Mouse (Mus musculus) mouse embryonic stem cell (cell line): Measurements from ENCODE around the gene Myo1h.

Experiments
- in situ Hi-C, 2 experiments: fragments of 300-500 bp; cut with MboI; formaldehyde crosslinking; loops; 1 replicate in 1 of 2; 3 replicates in 1 of 2; pipeline ENCODE4 v1.14.3; 2019 to 2020; ENCODE audit warnings: low sequenced_read_pairs in 2 of 2, low pct_unique_long_range_greater_than_20kb in 1 of 2, mixed read lengths in 1 of 2; ENCODE audit not compliant: unreplicated experiment in 1 of 2

Myo1h gene

DNA sequence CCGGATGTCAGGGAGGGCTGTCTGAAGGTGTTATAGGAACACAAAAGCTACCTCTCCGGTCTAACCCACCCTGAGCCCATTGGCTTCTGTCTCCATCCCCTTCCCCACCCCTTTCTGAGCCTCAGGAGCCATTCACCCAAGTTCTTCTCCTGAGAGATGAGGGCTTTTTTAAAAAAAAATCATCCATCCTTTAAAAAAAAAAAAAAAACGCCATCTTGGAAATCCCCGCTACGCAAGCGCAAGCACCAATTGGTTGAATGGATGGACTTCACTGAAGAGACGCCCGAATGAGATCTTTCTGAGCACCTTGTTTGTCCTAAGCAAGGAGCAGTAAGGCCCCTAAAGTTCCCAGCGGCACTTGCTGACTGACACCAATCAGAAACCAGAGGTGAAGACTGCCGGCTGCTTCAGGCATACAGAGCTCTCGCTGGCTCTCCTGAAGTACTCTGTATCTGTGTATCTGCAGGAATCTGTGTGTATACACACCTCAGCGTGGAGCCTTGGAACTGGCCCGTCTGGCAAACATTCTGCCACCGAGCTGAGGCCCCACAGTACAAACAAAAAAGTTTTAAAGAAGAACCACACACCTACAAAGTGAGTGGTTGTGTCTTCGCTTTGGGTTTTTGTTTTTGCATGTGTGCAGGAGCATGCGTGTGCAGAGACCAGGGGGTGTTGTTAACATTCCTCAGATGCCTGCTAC is 1.9 kb upstream of the Myo1h start:
- in situ Hi-C loops, result no loop called here

DNA sequence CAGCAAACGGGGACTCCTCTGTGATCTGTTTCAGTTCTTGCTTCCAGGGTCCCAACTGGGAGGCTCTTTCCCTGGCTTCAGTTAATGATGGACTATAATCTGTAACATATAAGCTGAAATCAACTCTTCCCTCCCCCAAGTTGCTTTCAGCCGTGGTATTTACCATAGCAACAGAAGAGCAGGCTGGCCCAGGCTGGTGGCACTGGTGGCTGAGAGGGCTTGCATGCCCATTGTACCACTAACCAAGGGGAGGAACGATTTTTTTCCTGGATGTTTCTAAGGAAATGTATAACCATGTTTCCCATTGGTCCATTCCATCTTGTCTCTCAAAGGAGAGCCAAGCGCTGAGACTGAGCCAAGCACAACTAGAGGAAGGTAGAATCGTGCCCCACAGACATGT is 570 bp upstream of the Myo1h start:
- in situ Hi-C loops, result no loop called here

DNA sequence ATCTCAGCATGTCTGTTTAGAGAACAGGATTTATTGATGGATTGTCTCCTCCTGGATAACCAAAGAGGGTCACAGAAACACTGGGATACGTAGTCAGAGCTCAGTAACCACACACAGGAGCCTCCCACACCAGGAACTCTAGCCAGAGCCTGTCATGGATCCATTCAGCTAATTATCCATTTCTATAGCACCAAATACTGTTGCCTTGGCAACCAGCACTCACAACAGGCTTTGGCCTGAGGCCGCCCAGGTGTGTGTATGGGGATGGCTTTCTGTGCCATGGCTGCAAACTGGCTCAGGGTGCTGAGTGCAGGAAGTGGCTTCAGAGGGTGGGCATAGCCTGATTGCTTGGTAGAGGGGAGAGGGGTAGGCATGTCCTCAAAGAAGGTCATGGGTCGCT is 1.0 kb downstream of the Myo1h start:
- in situ Hi-C loops, result no loop called here

DNA sequence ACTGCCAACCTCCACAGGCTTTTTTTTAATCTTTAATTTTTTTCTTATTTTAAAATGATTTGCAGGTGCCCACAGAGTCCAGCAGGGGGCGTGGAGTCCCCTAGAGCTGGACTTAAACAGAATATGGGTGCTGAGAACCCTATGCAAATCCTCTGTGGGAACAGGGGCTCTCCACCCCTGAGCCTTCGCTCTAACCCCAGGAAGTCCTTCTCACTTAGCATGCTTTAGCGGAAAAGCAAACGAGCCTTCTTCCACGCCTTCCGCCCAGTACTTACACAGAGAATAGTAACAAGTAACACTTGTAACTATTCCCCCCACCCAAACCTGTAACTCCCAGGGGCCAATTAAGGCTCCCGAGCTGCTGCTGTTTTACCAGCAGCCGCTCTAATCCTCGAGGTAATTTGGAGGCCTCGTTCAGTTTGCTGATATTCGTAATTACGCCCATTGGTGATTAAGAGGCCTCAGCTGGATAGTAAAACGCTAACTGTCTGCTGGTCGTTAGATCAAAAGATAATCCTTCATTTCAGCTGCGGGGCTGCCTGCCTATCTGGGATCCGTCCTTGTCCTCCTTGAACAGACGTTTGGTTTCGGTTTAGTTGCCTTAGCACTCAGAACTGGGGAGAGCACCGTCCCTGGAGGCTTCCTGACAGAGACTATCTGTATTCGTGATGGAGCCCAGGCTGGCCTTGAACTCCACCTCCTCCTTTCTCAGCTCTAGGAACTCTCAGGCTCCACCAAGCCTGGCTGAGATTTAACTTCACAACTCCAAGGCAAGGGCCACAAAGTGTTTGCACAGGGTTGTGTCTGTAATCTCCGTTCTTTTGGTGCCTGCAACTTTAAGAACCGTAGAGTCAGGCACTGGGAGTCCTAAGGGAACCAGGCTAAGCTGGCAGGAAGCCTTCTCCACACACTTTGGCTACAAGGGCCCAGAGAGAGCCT is 8.0 kb downstream of the Myo1h start:
- in situ Hi-C loops, result no loop called here

DNA sequence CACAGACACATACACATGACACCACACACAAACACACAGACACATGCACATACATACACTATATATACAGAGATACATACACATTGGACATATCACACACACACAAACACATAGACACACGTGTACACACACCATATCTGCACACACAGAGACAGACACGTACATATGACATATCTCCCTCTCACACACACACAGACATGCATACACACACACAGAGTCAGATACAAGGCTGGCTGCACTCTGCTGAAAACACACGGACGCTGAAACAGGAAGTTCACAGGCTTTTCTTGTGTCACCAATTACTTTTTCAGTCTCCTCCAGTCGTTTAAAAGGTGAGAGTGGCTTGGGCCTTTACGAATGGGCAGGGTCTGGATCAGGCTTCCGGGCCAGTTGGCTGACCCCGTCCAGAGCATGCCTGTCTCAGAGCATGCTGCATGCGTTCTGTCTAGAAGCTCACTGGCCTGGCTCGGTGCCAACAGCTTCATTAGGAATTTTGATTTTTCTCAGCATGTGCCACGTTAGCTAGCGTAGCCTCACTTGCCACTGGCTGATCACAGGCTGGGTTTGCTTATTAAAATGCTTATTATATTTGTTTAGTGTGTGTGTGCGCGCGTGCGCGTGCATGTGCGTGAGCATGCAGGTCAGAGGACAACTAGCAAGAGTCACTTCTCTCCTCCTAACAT is 9.4 kb downstream of the Myo1h start:
- in situ Hi-C loops, result no loop called here

DNA sequence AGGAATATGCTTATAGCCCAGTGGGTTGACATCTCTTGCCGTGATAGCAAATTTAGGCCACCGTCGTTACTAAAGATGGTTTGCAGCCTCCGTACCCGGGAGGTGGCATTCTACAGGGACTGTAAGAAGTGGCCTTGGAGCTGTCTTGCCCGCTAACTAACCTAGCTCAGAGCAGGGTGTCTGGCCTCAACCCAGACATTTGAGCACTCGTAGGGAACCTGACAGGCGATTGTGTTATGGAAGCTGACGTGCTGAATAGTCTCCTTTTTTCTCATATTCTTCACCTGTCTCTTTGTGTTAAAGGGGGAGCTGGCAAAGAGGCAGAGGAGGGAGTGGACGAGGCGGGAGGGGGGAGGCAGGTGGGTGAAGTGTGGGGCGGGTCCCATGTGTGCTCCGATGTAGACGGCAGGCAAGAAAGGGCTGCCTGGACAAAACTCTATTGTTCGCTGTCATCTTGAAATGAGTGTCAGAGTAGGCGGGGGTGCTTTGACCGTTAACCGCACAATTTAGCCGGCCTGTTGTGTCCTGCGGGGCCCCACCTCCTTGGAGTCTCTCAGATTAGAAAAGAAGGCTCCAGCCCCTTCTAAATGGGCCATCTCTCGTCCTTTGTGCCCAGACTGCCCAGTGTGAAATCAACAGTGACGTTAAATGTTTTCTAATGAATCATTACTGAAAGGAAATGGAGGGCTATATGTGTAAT is 10.3 kb downstream of the Myo1h start:
- in situ Hi-C loops, result no loop called here

DNA sequence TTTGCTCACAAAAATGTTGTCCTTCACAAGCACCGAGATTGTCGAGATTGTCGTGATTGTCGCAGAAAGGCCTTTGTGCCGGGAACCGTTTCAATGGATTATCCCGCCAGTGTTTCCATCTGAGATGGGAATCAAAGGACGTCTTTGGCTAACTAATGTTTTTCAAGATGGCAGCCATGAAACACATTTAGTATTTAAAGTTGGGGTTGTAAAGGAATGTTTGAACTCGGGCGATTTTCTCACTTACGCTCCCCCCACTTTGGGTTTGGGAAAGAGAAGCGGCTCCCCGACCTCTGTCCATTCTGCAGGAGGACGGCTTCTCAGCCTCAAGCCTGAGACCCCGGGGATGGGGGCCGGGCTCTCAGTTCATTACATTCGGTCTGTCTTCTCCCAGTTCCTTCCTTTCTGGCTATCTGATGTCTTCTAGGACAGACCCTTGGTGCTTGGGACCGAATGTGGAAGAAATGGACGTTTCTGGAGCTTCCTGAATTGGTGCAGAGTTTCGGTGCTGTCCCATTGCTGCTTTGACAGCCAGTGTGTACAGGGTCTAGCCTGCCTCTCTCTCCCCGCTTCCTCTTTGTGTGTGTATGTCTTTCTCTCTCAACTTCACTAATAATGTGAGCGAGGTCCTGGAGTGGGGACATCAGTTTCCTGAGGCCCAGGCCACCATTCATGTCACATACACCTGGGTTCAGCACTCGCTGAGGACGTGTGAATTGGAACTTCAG is 11.1 kb downstream of the Myo1h start:
- in situ Hi-C loops, result loop anchor here in 1 of 2 experiments (10.0 kb wide), 1 partner anchor 115 kb away; no protein-coding TSS in a partner anchor

DNA sequence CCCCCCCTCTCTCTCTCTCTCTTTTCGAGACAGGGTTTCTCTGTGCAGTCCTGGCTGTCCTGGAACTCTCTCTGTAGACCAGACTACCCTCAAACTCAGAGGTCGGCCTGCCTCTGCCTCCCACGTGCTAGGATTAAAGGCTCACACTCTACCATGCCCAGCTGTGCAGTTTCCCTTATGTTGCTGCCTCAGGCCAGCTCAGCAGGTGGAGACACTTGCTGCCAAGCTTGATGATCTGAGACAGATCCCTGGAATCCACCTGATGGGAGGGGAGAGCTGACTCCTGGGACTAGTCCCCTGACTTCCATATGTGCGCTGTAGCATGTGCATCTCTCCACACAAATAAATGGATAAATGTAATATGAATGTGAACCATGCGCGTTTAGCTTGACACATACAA is 14.2 kb downstream of the Myo1h start:
- in situ Hi-C loops, result loop anchor here in 1 of 2 experiments (10.0 kb wide), 1 partner anchor 118 kb away; no protein-coding TSS in a partner anchor

DNA sequence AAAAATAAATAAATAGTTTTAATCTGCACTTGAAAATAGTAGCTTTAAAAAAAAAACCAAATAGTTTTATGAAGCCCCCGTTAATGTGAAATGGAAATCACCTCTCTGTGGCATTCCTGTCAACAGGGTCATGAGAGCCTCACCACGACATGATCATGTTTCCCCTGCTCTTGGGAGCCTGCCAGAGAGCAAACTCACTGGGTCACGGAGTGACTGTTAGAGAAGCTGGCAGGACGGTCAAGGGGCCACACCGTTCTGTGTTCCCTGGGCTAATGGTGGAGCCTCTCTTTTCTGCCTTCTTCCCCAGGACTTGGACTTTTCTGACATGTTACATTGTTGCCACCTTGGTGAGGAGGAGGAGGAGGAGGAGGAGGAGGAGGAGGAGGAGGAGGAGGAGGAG is 17.5 kb downstream of the Myo1h start:
- in situ Hi-C loops, result loop anchor here (5.0 to 10.0 kb wide), 3 partner anchors 59 to 129 kb away; no protein-coding TSS in a partner anchor

DNA sequence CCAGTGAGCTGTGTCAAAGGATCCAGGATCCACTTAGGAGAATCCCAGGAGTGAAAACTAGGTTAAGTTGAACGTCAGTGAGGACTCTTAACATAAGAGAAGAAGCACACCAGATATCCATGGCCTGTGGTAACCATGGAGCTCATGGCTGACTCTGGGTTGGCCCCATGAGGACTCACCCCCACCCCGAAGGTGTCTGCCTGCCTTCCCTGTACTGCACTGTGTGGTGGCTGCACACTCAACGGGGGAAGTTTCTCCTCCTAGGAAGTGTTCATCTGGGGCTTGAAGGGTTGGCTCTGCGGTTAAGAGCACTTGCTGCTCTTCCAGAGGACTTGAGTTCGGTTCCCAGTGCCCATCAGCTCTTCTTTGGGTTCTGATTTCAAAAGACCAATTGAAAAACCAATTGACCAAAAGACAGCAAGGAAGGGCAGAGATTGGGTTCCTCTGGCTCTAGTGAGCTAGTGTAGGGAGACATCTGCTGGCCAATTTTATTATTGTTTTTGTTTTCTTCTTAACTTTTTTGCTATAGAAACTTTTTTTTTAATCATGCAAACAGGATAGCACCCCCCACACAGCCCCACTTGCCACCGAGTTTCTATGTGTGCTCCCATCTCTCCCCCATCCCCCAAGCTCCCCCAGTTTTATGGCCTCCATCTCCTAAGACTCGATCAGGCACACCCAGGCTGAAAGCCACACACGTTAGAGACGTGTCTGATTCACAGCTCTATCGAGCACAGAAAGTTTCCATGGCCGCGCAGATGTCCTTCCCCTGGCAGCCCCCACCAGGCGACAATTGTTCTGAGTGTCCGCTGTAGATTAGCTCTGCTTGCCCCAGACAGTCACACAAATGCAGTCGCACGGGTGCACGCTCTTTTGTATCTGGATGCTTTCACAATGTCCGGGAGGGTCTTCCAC is 20.1 kb downstream of the Myo1h start:
- in situ Hi-C loops, result loop anchor here (5.0 to 10.0 kb wide), 3 partner anchors 62 to 132 kb away; no protein-coding TSS in a partner anchor

DNA sequence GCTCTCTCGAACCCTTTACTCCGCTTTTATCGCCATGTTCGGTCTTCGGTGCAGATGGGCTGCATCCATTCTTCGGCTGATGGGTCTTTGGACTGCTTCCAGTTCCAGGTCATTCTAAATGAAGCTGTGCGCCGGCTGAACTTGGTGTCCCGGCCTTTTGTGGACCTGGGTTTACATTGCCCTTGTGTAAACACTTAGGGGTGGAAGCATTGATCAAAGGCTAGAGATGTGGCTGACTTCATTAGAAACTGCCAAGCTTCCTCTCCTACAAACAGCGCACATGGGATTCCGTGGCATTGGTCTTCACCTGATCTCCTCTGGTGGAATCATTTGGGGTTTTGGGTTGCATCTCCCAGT is 20.7 kb downstream of the Myo1h start:
- in situ Hi-C loops, result loop anchor here (5.0 to 10.0 kb wide), 3 partner anchors 62 to 132 kb away; no protein-coding TSS in a partner anchor

DNA sequence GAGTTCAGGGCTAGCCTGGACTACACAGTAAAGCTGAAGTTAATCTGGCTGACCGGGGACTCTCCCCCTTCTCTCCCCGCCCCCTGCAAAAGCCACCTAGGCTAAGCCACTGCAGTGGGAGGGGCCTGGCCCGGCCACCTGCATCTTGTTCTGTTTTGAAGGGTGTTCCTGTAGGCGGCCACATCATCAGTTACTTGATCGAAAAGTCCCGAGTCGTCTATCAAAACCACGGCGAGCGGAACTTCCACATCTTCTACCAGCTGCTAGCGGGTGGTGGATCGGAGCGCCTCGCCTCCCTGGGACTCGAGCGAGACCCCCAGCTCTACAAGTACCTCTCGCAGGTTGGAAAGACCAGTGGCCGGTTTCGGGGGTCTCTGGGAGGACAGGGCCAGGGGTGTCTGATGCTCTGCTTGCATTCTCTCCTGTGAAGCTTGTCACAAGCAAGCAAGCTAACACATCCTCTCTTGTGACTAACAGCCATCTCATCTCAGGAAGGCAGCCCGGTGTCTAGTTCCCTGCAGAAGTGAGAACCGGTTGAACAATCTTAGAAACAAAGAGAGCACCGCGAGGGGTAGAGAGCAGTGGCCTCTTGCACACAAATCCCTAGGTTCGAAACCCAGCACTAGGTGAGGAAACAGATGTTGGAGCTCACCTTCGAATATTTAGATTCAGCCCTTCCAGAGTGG is 34.3 kb downstream of the Myo1h start:
- in situ Hi-C loops, result no loop called here

DNA sequence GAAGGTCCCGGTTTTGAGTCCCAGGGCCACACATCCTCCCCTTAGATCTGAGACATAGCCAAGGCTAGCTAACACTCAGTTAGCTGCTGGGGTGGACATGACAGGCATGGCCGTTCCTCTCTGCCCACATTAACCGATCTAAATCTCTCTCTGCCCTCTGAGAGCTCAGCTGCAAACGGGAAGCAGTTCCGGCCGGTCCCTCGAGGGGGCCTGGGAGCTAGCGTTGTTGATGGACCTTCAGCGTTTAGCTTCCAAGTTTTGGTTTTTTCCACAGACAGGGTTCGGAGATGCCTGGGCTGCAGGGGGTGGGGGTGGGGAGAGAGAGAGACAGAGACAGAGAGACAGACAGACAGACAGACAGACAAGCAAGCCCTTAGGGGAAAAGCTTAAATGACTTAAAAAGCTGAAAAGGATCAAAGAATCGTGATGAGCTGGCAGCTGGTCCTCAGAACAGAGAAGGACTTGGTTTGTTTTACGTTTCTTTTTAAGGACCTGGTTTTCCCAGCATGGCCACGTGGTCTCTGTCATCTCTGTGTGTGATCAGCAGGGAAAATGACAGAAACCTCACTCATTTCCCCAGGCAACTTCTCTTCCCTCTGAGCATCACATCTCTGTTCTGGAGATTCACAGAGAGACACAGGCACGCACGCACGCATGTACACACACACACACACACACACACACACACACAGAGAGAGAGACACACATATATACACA is 35.0 kb downstream of the Myo1h start:
- in situ Hi-C loops, result no loop called here

DNA sequence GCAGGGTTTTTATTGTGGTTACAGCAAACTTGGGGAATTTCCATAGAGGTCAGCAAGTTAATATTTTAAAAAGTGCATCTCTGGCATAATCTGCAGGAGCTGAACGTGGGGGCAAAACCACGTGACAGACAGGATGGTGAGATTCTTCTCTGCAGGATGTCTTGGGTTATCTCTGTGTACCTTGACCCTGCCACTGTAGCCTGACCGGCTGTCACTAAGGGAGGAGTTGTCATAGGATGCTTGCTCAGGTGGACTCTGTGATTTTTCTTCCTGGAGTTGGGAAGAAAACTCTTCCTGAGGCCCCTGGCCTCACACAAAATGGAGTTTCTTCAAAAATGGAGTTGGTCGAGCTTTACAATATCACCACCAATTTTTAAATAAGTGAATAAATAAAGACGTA is 54.0 kb downstream of the Myo1h start:
- in situ Hi-C loops, result no loop called here

DNA sequence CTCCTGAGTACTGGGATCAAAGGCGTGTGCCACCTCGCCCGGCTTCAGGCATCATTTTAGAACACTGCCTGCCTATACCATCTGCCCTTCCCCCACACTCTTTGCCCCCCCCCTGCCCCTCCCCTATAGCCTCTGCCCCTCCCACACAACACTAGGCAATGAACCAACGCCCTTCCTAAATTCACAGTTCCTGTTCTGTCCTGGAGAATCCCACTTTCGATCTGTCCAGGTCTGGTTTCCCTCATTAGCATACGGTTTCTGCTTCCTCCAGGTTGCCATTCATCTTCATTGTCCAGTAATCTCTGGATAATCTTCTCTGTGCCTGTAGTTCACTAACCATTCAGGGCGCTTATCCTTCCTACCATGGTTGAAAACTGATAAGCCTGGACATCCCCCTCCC is 54.6 kb downstream of the Myo1h start:
- in situ Hi-C loops, result no loop called here

DNA sequence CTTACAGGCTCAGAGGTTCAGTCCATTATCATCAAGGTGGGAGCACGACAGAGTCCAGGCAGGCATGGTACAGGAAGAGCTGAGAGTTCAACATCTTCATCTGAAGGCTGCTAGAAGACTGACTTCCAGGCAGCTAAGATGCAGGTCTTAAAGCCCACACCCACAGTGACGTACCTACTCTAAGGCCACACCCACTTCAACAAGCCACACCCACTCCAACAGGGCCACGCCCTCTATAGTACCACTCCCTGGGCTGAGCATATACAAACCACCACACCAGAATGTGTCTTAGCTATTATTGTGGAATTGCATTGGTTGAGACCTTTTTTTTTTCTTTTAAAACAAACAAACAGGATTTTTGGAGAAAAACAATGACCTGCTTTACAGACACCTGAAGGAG is 56.6 kb downstream of the Myo1h start:
- in situ Hi-C loops, result no loop called here
